Mouse (Mus musculus) bone marrow macrophage, adult 2 months (primary cell): ENCODE results near the gene Ash1l.

Experiments used
- CTCF ChIP-seq: IDR thresholded peaks from 2 replicates; pipeline ENCODE4 v1.5.1; 2012; ENCODE audit warnings: low read depth, mild to moderate bottlenecking, low read length, moderate library complexity
- POLR2A ChIP-seq: IDR thresholded peaks from 2 replicates; pipeline ENCODE4 v1.6.1; 2012; ENCODE audit warnings: mild to moderate bottlenecking, low read depth, low read length, borderline replicate concordance

DNA sequence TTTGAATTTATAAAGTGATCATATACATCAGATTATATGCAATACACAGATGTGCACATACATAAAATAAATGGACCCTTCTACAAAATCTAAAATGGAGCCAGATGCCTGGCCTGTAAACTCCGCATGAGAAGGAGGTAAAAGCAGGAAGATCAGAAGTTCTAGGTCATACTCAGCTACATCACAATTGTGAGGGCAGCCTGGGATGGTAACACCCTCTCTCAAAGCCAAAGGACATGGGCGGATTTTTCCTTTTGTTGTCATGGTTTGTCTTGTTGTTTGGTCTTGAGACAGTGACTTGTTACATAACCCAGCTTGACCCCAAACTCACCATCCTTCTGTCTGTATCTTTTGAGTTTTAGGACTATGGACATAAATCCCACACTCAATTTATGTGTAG, 44.7 kb upstream of the Ash1l start:
- no peak for TF ChIP-seq CTCF
- no peak for TF ChIP-seq POLR2A
